Mouse (Mus musculus): ENCODE results near the gene Dnaaf5.

Gene Dnaaf5

DNA sequence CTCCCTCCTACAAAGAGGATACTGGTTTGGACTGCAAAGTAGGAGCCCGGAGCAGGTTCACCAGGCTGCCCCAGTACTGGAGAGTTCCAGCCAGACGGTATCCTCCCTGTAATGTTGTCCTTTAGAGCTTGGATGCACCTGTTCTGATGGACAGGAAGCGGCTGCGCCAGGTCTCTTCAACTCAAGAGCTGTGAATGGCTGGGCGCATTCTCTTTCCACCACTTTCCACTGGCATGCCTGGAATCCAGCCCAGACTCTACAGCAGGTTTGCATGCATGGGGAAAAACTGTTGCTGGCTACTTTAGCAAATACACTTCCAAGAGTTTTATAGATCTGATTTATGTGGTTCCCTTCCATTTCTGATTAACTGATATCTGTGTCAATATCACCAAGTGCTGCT is 8.7 kb upstream of the Dnaaf5 start:
- DNase-seq, result no peak

- no peak for DNase-seq
Observed at GRCm38 (mm10) chr5:139143890-139144289, 6.1 kb upstream of the Dnaaf5 start.

- DNase-seq, result no peak
Observed at GRCm38 (mm10) chr5:139145726-139146125, 4.3 kb upstream of the Dnaaf5 start.

GRCm38 (mm10) chr5:139146476-139147075 is 3.4 kb upstream of the Dnaaf5 start:
- no peak for DNase-seq

- no peak for DNase-seq
Observed at GRCm38 (mm10) chr5:139147178-139148078, 2.6 kb upstream of the Dnaaf5 start.

GRCm38 (mm10) chr5:139149006-139149672 is 884 bp upstream of the Dnaaf5 start:
- no peak for DNase-seq

- DNase-seq, result peak; percentile 44 to 47
Observed at GRCm38 (mm10) chr5:139150603-139151031, 594 bp downstream of the Dnaaf5 start.

GRCm38 (mm10) chr5:139160899-139161298 is 10.9 kb downstream of the Dnaaf5 start:
- no peak for DNase-seq

DNA sequence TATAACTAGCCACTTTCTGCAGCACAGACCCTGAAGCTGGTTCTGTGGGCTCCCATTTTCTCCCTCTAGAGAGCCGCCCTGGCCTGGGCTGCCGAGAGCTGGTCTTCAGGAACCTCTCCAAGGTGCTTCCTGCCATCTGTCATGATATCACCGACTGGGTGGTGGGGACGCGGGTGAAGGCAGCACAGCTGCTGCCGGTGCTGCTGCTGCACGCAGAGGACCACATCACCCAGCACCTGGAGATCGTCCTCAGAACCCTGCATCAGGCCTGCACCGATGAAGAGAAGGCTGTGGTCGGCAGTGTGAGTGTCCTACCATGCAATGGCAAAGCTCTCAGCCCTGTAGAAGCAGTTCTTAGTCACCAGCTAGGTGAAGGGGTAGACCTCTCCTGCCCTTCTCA is 11.6 kb downstream of the Dnaaf5 start:
- DNase-seq, result peak; percentile 71 to 78

- DNase-seq, result peak; percentile 61 to 79
Observed at GRCm38 (mm10) chr5:139166781-139167361, 16.8 kb downstream of the Dnaaf5 start.

GRCm38 (mm10) chr5:139167548-139167947 is 17.5 kb downstream of the Dnaaf5 start:
- DNase-seq, result no peak

- no peak for DNase-seq
Observed at GRCm38 (mm10) chr5:139171929-139172328, 21.9 kb downstream of the Dnaaf5 start.

- no peak for DNase-seq
Observed at GRCm38 (mm10) chr5:139174141-139174540, 24.1 kb downstream of the Dnaaf5 start.

GRCm38 (mm10) chr5:139174556-139175547 is 24.8 kb downstream of the Dnaaf5 start:
- DNase-seq, result no peak

DNA sequence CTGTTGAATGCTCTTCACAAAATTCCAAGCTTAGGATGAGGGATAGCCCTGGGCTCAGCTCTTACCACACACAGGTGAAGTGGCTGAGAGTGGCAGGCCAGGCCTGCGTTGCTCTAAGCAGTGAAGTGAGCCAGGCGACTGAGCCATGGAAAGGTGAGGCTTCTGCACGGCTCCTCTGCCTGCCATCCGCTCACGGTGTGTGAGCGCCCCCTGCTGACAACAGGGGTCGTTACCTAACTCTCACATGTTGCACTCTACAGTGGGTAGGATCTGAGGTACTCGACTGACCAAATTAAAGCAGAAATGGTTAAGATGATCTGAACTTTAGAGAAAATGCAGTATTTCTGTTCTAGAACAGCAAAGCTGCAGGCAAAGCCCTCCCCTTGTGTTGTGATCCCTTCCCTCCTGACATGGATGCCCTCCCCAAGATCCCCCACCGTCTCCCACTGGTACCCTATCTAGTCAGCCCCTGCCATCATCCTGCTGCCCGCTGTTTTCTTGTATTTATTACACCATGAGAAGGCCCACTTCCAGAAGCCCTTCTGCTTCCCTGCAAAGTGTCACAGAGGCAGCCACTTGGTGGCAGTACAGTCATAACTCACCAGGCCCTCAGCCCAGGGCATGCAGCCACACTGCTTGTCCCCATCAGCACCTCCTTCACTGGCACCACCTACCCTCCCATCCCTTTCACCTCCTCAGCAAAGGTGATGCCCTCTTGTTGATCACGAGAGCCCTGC is 29.0 kb downstream of the Dnaaf5 start:
- DNase-seq, result peak; percentile 43 to 50

GRCm38 (mm10) chr5:139183131-139183530 is 33.1 kb downstream of the Dnaaf5 start:
- DNase-seq, result no peak

- DNase-seq, result no peak
Observed at GRCm38 (mm10) chr5:139183601-139184000, 33.6 kb downstream of the Dnaaf5 start.

GRCm38 (mm10) chr5:139184897-139185296 is 34.9 kb downstream of the Dnaaf5 start:
- no peak for DNase-seq

- DNase-seq, result no peak
Observed at GRCm38 (mm10) chr5:139189726-139190125, 39.7 kb downstream of the Dnaaf5 start.

DNA sequence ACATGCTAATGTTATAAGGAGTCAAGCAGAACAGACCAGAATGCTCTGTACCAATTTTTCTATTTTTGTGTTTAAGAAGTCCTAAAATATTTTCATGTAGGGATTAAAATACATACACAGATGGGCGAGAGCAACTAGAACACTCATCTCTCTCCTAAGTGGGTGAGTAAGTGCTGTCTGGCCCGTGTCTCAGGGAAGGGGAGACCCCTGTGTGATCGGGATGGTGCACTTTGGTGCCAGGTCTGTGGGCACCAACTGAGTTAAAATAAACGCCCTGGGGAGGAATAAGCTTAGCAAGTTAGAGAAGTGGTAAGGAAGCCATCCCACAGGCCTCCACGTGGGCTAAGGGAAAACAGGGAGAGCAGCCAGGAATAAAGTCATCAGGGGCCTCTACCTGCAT is 40.9 kb downstream of the Dnaaf5 start:
- DNase-seq, result no peak

DNA sequence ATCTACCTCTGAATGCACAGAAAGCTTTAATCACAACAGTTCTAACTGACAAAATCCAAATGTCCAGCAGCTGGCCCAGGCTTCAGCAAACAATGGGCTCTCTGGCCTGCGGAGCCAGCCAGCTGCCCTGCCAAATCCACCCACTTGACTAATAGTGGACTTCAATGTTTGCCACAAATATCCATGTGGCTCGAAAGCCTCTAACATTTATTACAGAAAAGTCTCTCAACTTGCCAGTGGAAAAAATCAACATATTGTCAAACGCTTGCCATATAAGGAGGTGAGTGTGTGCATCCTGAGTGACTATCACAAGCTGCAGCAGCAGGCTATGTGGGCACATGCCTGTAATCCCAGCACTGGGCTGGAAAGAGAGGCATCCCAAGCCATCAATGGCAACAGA is 48.8 kb downstream of the Dnaaf5 start:
- no peak for DNase-seq
